Mouse (Mus musculus): ENCODE data around the gene Klrb1c.
"Not testable (repeated sequence)": the region's sequence is repeated elsewhere in the genome, so short reads cannot be mapped to it uniquely, and the experiment has no call there.

DNA sequence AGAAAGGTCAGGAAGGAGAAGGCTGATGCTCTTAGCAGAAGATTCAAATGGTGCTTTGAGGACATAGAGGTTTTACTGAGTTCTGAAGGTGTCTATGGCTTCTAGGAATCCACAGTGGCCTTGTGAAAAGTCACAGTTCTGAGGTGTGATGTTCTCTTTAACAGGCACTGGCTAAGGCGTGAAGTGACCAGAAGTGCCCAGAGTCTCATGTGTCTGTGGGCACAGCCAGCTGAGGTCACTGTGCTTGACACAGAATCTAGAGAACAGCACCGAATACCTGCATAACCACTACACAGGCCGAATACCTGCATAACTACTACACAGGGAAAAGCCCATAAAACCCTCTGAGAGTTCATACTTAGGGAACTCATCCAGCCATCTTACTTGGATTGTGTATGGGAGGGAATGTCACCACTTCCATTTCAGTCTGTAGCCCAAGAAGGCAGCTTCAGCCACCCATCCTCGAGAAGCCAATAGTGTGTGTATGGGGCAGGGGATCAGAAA is 1.5 kb upstream of the Klrb1c start:
- TF ChIP-seq CTCF (IDR thresholded peaks at IDR 0.05; ENCODE audit: low read depth, low read length); GATA1 (IDR thresholded peaks at IDR 0.05; ENCODE audit: borderline replicate concordance, low read length); TAL1 (conservative IDR thresholded peaks at IDR 0.05; ENCODE audit: low read depth, low read length); POLR2AphosphoS5 (IDR thresholded peaks at IDR 0.05; ENCODE audit: insufficient replicate concordance, low read depth, low read length); GATA2 (IDR thresholded peaks at IDR 0.05; ENCODE audit: borderline replicate concordance, low read depth, low read length): not testable (repeated sequence)
